Mouse (Mus musculus): ENCODE data around the gene Ppp1r36. TPM values are rescaled to one million over a fixed set of nuclear protein-coding genes. Genes with fewer than 3 reads are reported as not detected.
"Not testable (repeated sequence)": the region's sequence is repeated elsewhere in the genome, so short reads cannot be mapped to it uniquely, and the experiment has no call there.

Ppp1r36 gene
- polyA plus RNA-seq, 1 experiment from 2014 or later: 0.15 TPM

DNA sequence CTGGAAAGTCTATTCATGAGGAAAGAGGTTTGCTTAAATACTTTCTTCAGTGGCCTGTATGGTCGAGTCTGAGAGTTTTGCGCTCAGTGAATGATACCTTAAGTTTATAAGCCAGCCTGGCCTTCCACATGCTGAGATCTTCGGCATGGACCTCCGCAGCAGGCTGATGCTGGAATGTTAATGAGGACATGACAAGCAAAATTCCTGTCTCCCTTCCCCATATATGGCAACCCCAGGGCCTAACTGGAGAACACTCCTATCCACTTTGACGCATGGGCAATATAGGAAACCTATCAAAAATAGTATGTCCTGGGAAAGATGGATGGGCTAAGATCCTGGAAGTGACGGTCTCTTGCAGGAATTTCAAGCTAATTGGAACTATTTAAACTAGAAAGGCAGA is 30.8 kb downstream of the Ppp1r36 start:
- Histone ChIP-seq H3K27me3 (ENCODE audit: insufficient read depth, low read length) (no peaks in the 10 kb centered on the region), H3K4me3 (ENCODE audit: low read depth, low read length) (no peak overlapping the region), H3K9me3 (ENCODE audit: low read length) (no peaks in the 10 kb centered on the region), H3K36me3 (replicated peaks; ENCODE audit: insufficient read depth, low read length) (no peaks in the 10 kb centered on the region), H3K4me2 (ENCODE audit: low read depth, low read length) (no peak overlapping the region), H3K4me1 (ENCODE audit: insufficient read depth) (no peaks in the 10 kb centered on the region), H3K27ac (ENCODE audit: low read depth) (no peak overlapping the region), H3K9ac (replicated peaks) (no peak overlapping the region)
- TF ChIP-seq CTCF (IDR thresholded peaks at IDR 0.05; ENCODE audit: low read depth) (no peak), EP300 (IDR thresholded peaks at IDR 0.05; ENCODE audit: low read depth) (no peak)
- WGBS (ENCODE audit: insufficient replicate concordance): 70% methylated on average over 6 of the region's 6 CpGs
- ATAC-seq: no peak
- no peak for DNase-seq

DNA sequence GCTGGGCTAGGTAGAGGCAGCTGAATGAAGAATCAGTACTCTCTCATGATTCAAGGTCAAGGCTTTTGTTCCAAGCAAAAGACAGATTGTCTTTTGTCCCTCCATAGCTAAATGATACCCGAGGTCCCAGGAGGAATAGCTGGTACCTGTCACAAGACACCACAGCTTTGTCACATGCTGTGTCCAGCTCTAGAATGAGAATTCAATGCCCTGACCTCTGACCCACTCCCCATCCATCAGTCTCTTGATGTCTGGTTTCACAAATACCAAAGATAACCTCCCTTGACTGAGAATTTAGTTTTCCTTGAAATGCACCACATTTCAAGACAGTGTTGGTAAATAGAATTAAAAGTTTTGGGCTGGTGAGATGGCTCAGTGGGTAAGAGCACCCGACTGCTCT is 34.9 kb downstream of the Ppp1r36 start:
- DNase-seq: no peak
- WGBS (ENCODE audit: insufficient replicate concordance): 69% methylated on average over 2 of the region's 2 CpGs
- no peaks in the 10 kb centered on the region for H3K36me3 ChIP-seq (replicated peaks; ENCODE audit: insufficient read depth, low read length)
- no peak overlapping the region for H3K4me2 ChIP-seq (ENCODE audit: low read depth, low read length)
- no peak overlapping the region for H3K9ac ChIP-seq (replicated peaks)
- TF ChIP-seq CTCF (IDR thresholded peaks at IDR 0.05; ENCODE audit: low read depth) (no peak), EP300 (IDR thresholded peaks at IDR 0.05; ENCODE audit: low read depth) (no peak)
- H3K27me3 ChIP-seq (ENCODE audit: insufficient read depth, low read length): no peaks in the 10 kb centered on the region
- H3K9me3 ChIP-seq (ENCODE audit: low read length): no peaks in the 10 kb centered on the region
- no peak for ATAC-seq
- no peak overlapping the region for H3K4me3 ChIP-seq (ENCODE audit: low read depth, low read length)
- H3K4me1 ChIP-seq (ENCODE audit: insufficient read depth): no peaks in the 10 kb centered on the region
- no peak overlapping the region for H3K27ac ChIP-seq (ENCODE audit: low read depth)

DNA sequence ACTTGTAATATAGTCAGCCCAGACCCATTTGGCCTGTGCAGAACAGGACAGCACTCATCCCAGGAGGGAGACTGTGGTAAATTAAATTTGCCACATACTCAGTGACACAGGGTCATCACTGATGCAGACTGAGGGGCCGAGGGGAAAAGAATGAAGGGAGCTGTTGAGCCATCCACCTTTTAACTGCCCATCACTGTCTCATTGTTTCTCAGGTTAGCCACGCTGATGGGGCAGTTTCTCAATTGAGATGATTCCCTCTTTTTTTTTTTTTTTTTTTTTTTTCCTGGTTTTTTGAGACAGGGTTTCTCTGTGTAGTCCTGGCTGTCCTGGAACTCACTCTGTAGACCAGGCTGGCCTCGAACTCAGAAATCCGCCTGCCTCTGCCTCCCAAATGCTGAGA is 41.1 kb downstream of the Ppp1r36 start:
- H3K4me1 ChIP-seq (ENCODE audit: insufficient read depth); H3K4me2 ChIP-seq (ENCODE audit: low read depth, low read length); DNase-seq; H3K27me3 ChIP-seq (ENCODE audit: insufficient read depth, low read length); H3K36me3 ChIP-seq (replicated peaks; ENCODE audit: insufficient read depth, low read length); H3K4me3 ChIP-seq (ENCODE audit: low read depth, low read length); H3K9ac ChIP-seq (replicated peaks); H3K9me3 ChIP-seq (ENCODE audit: low read length); H3K27ac ChIP-seq (ENCODE audit: low read depth); ATAC-seq: not testable (repeated sequence)
- WGBS (ENCODE audit: insufficient replicate concordance): 87% methylated on average over 4 of the region's 4 CpGs

DNA sequence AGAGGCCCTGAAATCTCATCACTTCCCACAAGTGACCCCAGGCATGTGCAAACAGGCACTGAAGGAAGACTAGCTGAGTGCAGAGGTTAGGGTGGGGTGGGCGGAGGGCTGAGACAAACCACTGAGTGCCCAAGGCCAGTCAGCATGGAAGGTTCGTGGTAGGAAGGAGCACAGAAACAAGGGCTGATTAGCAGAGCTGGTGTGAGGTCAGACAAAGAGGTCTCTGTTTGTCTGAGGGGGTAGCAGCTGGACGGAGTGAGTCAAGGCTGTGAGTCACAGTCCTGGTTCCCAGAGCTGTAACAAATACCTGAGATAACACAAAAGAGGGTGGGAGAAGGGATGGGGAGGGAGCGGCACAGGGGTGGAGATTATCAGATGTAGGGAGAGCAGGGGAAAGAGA is 41.7 kb downstream of the Ppp1r36 start:
- 65% methylated on average over 4 of the region's 4 CpGs for WGBS (ENCODE audit: insufficient replicate concordance)
- Histone ChIP-seq H3K27ac (ENCODE audit: low read depth) (no peak overlapping the region), H3K4me1 (ENCODE audit: insufficient read depth) (no peaks in the 10 kb centered on the region), H3K36me3 (replicated peaks; ENCODE audit: insufficient read depth, low read length) (no peaks in the 10 kb centered on the region), H3K27me3 (ENCODE audit: insufficient read depth, low read length) (no peaks in the 10 kb centered on the region), H3K9ac (replicated peaks) (no peak overlapping the region), H3K4me2 (ENCODE audit: low read depth, low read length) (no peak overlapping the region), H3K4me3 (ENCODE audit: low read depth, low read length) (no peak overlapping the region), H3K9me3 (ENCODE audit: low read length) (no peaks in the 10 kb centered on the region)
- no peak for TF ChIP-seq EP300 (IDR thresholded peaks at IDR 0.05; ENCODE audit: low read depth)
- no peak for TF ChIP-seq CTCF (IDR thresholded peaks at IDR 0.05; ENCODE audit: low read depth)
- ATAC-seq (no peak), DNase-seq (no peak)

DNA sequence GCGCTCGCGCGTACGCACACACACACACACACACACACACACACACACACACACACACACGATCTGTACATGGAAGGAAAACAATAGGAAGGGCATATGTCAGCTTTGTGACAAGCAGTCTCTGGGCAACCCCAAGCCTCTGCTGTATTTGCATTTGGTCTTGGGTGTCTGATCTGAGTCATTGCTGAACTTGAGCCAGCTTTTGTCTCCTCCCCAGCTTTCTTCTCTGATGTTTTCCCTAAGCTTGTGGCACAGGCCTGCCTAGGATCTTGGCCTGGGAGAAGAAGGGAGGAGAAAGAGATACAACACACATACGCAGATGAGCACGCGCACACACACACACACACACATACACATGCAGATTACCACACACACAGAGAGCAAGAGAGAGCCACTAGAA is 46.1 kb downstream of the Ppp1r36 start:
- Histone ChIP-seq H3K9me3 (ENCODE audit: low read length) (no peaks in the 10 kb centered on the region), H3K4me3 (ENCODE audit: low read depth, low read length) (no peak overlapping the region), H3K36me3 (replicated peaks; ENCODE audit: insufficient read depth, low read length) (no peaks in the 10 kb centered on the region), H3K4me1 (ENCODE audit: insufficient read depth) (no peaks in the 10 kb centered on the region), H3K27me3 (ENCODE audit: insufficient read depth, low read length) (no peaks in the 10 kb centered on the region), H3K9ac (replicated peaks) (no peak overlapping the region), H3K27ac (ENCODE audit: low read depth) (no peak overlapping the region), H3K4me2 (ENCODE audit: low read depth, low read length) (no peak overlapping the region)
- ATAC-seq: no peak
- no peak for TF ChIP-seq EP300 (IDR thresholded peaks at IDR 0.05; ENCODE audit: low read depth)
- no peak for TF ChIP-seq CTCF (IDR thresholded peaks at IDR 0.05; ENCODE audit: low read depth)
- WGBS (ENCODE audit: insufficient replicate concordance): 82% methylated on average over 9 of the region's 9 CpGs
- no peak for DNase-seq

DNA sequence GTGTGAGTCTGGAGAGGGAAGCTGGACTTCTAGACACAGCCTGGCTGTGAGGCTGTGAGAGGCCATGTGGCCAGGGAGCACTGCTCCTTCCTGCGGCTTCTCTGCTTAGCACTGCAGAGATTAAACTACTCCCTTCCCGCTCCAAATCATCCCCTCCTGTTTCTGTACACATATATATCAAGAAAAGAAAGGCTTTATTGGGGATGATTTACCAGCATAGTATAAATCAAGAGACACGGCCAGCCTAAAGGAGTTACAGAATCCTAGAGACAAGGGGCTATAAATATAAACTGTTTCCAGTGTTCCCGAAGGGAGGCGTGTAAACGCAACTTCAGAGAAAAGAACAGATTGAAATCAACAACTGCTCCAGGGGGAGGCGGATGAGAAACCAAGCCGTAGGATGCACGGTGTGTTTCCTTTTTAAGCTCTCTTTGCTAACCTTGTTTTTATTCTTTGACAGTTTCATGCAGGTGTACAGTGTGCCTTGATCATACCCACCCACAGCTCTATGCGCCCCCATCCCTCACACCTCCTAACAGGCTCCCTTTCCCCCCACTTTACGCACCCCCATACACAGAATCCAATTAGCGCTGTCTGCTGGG is 47.4 kb downstream of the Ppp1r36 start:
- H3K9ac ChIP-seq (replicated peaks): no peak overlapping the region
- 74% methylated on average over 12 of the region's 12 CpGs for WGBS (ENCODE audit: insufficient replicate concordance)

DNA sequence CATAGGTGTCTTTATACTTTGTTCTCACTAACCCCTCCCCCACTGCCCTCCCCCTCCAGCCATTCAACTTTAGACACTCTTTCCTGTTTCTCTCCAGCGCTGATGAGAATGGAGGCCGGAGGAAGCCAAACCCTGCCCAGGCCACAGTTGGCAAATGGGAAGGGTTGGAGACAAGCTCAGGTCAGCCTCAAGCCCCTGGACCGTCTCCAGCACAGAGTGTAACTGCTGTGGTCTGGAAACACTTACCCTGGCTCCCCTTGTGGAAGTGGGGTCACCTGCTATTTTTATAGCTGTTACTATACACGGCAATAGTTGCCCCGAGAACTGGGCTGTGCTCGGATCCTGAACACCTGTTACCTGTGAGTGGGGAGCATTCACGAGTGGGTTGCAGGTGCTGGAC is 49.3 kb downstream of the Ppp1r36 start:
- ATAC-seq (no peak), DNase-seq (no peak)
- no peak overlapping the region for H3K27ac ChIP-seq (ENCODE audit: low read depth)
- no peaks in the 10 kb centered on the region for H3K36me3 ChIP-seq (replicated peaks; ENCODE audit: insufficient read depth, low read length)
- no peak overlapping the region for H3K9ac ChIP-seq (replicated peaks)
- H3K4me2 ChIP-seq (ENCODE audit: low read depth, low read length): no peak overlapping the region
- no peaks in the 10 kb centered on the region for H3K4me1 ChIP-seq (ENCODE audit: insufficient read depth)
- TF ChIP-seq EP300 (IDR thresholded peaks at IDR 0.05; ENCODE audit: low read depth): no peak
- TF ChIP-seq CTCF (IDR thresholded peaks at IDR 0.05; ENCODE audit: low read depth): no peak
- 69% methylated on average over 7 of the region's 7 CpGs for WGBS (ENCODE audit: insufficient replicate concordance)
- no peak overlapping the region for H3K4me3 ChIP-seq (ENCODE audit: low read depth, low read length)
- H3K9me3 ChIP-seq (ENCODE audit: low read length): no peaks in the 10 kb centered on the region
- H3K27me3 ChIP-seq (ENCODE audit: insufficient read depth, low read length): no peaks in the 10 kb centered on the region

More for the DNA sequence above, 47.4 kb downstream of the Ppp1r36 start:
- Histone ChIP-seq H3K27ac (ENCODE audit: low read depth) (no peak overlapping the region), H3K4me2 (ENCODE audit: low read depth, low read length) (no peak overlapping the region), H3K36me3 (replicated peaks; ENCODE audit: insufficient read depth, low read length) (no peaks in the 10 kb centered on the region), H3K4me3 (ENCODE audit: low read depth, low read length) (no peak overlapping the region), H3K27me3 (ENCODE audit: insufficient read depth, low read length) (no peaks in the 10 kb centered on the region), H3K4me1 (ENCODE audit: insufficient read depth) (no peaks in the 10 kb centered on the region), H3K9me3 (ENCODE audit: low read length) (no peaks in the 10 kb centered on the region)
- TF ChIP-seq CTCF (IDR thresholded peaks at IDR 0.05; ENCODE audit: low read depth): no peak
- no peak for TF ChIP-seq EP300 (IDR thresholded peaks at IDR 0.05; ENCODE audit: low read depth)
- DNase-seq (no peak), ATAC-seq (no peak)
